Mouse (Mus musculus) E14TG2a.4 (cell line): ENCODE results near the gene Iqschfp.

Experiments
- CTCF ChIP-seq: conservative IDR thresholded peaks from 2 replicates; pipeline ENCODE4 v1.5.1; 2014; ENCODE audit warnings: low read length
- NANOG ChIP-seq: IDR thresholded peaks from 2 replicates; pipeline ENCODE4 v1.6.1; 2014; ENCODE audit warnings: borderline replicate concordance, low read length, mixed read lengths
- POU5F1 ChIP-seq: IDR thresholded peaks from 2 replicates; pipeline ENCODE4 v1.6.1; 2014; ENCODE audit warnings: low read length, borderline replicate concordance

DNA sequence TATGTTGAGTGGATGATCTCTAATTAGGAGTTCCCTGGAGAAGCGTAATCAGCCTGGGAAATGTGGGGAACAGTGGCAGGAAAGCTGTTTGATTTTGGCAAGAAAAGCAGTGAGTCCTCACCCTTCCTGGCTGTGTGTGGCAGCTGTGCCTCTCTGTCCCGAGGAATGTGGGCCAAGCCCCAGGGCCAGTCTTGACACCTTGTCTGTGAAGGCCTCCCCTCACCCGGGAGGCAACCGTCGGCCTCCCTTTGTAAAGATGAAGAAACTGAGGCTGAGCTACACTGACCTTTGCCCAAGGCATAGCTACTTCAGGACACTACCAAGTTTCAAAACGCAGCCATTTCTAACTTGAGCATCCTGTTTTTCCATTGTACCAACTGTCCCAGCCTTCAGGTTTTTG is 653.9 kb downstream of the Iqschfp start:
- TF ChIP-seq CTCF, result no peak
- TF ChIP-seq NANOG, result no peak
- TF ChIP-seq POU5F1, result no peak
